12 mouse cellular contexts compared by ENCODE assay signal in genomic region chr7:40097094-40097493, GRCm38 (mm10).
"Had no signal": no experiment of that assay in that cellular context is flagged by ENCODE, and none has a peak within 500 bp of the region (broad histone marks: within the 10 kb centered on the region; RNA-seq: fewer than 3 reads in every experiment).

No protein-coding gene starts in this region.

- DNase-seq: liver, postnatal 0 days; lung, adult 2 months; lung, postnatal 14 days; lung, postnatal 36 days; retina, postnatal 1 day; right cerebral cortex, adult 18-20 months; right cerebral cortex, postnatal 25 days; right cerebral cortex, postnatal 4 days; spleen, adult 18-20 months; thymus, adult 18-20 months; thymus, postnatal 14 days; thymus, postnatal 36 days had no signal
